Mouse (Mus musculus) megakaryocyte, embryonic 14.5 days (primary cell): ENCODE measurements around the gene R3hdm4. TPM values are rescaled to one million over a fixed set of nuclear protein-coding genes. Genes with fewer than 3 reads are reported as not detected.
A peak's percentile ranks its signal among the peaks of the same experiment; 100 is the strongest.

Experiments used
- H3K27me3 ChIP-seq: replicated peaks from 2 replicates; pipeline ENCODE3; 2012; ENCODE audit warnings: inconsistent platforms
- H3K36me3 ChIP-seq: replicated peaks from 2 replicates; pipeline ENCODE3; 2012; ENCODE audit warnings: low read length, inconsistent platforms, mixed read lengths
- H3K4me1 ChIP-seq: 2 replicates; pipeline ENCODE4 v1.6.1; 2012; ENCODE audit warnings: inconsistent platforms
- H3K4me3 ChIP-seq: replicated peaks from 2 replicates; pipeline ENCODE3; 2012; ENCODE audit warnings: moderate library complexity, mild to moderate bottlenecking, inconsistent platforms
- H3K9me3 ChIP-seq: 2 replicates; pipeline ENCODE4 v1.6.1; 2012; ENCODE audit warnings: inconsistent platforms
- FLI1 ChIP-seq: IDR thresholded peaks from 2 replicates; pipeline ENCODE4 v1.6.1; 2012; ENCODE audit warnings: low read length, inconsistent platforms, mixed read lengths
- GATA1 ChIP-seq: IDR thresholded peaks from 3 replicates; pipeline ENCODE4 v1.6.1; 2012; ENCODE audit warnings: mixed read lengths, low read length, inconsistent platforms, borderline replicate concordance
- polyA plus RNA-seq: library from polyadenylated mRNA; stranded (reverse); fragments of >175 nt; gene quantifications from 2 replicates; pipeline ENCODE4 v1.2.3, GENCODE M21; 2012; ENCODE audit warnings: low replicate concordance; ENCODE audit not compliant: insufficient read depth

Gene R3hdm4
- polyA plus RNA-seq, 1 experiment = 597 TPM

DNA sequence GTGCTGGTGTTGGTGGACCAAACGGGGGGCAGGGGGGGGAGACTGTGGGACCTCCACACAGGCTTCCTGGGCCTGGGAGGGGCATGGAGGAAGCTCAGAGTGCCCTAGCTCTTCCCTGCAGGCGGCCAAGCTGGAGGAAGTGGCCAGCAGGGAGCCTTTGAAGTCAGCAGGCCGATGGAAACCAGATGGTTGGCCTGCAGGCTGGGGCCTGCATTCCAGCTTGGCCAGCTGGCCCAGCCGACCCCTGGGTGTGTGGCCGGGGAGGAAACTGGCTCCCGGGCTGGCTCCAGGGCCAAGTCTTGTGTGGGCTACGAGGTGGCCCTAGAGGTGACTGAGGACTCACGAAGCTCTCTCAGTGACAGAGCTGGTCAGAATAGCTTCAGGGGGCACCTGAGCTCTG is 11.7 kb upstream of the R3hdm4 start:
- peaks cover 91% of the 10 kb centered on the region for H3K4me1 ChIP-seq
- TF ChIP-seq FLI1 (no peak), GATA1 (no peak)
- no peaks in the 10 kb centered on the region for H3K27me3 ChIP-seq
- H3K9me3 ChIP-seq = no peaks in the 10 kb centered on the region
- peaks cover 82% of the 10 kb centered on the region for H3K36me3 ChIP-seq
- H3K4me3 ChIP-seq = no peak overlapping the region

GRCm38 (mm10) chr10:79931797-79932196 is 10.8 kb upstream of the R3hdm4 start:
- Histone ChIP-seq H3K4me3 (no peak overlapping the region), H3K27me3 (no peaks in the 10 kb centered on the region), H3K36me3 (peaks cover 73% of the 10 kb centered on the region), H3K4me1 (peaks cover 82% of the 10 kb centered on the region), H3K9me3 (no peaks in the 10 kb centered on the region)
- TF ChIP-seq FLI1 (no peak), GATA1 (no peak)

GRCm38 (mm10) chr10:79930826-79931186 is 9.8 kb upstream of the R3hdm4 start:
- H3K27me3 ChIP-seq = no peaks in the 10 kb centered on the region
- no peaks in the 10 kb centered on the region for H3K9me3 ChIP-seq
- H3K36me3 ChIP-seq = peaks cover 63% of the 10 kb centered on the region
- H3K4me3 ChIP-seq = peak overlapping the region; percentile 56
- no peak for TF ChIP-seq GATA1
- H3K4me1 ChIP-seq = peaks cover 79% of the 10 kb centered on the region

- H3K4me3 ChIP-seq = peak overlapping the region; percentile 95
- peaks cover 57% of the 10 kb centered on the region for H3K36me3 ChIP-seq
- H3K4me1 ChIP-seq = peaks cover 79% of the 10 kb centered on the region
- no peaks in the 10 kb centered on the region for H3K27me3 ChIP-seq
- TF ChIP-seq GATA1 (no peak), FLI1 (no peak)
- H3K9me3 ChIP-seq = no peaks in the 10 kb centered on the region
Observed at GRCm38 (mm10) chr10:79929967-79930825, 9.2 kb upstream of the R3hdm4 start.

GRCm38 (mm10) chr10:79928907-79929701 is 8.1 kb upstream of the R3hdm4 start:
- Histone ChIP-seq H3K36me3 (peaks cover 46% of the 10 kb centered on the region), H3K4me3 (peak overlapping the region; percentile 95), H3K4me1 (peaks cover 76% of the 10 kb centered on the region), H3K27me3 (no peaks in the 10 kb centered on the region), H3K9me3 (no peaks in the 10 kb centered on the region)
- TF ChIP-seq FLI1 = no peak
- TF ChIP-seq GATA1 = no peak

DNA sequence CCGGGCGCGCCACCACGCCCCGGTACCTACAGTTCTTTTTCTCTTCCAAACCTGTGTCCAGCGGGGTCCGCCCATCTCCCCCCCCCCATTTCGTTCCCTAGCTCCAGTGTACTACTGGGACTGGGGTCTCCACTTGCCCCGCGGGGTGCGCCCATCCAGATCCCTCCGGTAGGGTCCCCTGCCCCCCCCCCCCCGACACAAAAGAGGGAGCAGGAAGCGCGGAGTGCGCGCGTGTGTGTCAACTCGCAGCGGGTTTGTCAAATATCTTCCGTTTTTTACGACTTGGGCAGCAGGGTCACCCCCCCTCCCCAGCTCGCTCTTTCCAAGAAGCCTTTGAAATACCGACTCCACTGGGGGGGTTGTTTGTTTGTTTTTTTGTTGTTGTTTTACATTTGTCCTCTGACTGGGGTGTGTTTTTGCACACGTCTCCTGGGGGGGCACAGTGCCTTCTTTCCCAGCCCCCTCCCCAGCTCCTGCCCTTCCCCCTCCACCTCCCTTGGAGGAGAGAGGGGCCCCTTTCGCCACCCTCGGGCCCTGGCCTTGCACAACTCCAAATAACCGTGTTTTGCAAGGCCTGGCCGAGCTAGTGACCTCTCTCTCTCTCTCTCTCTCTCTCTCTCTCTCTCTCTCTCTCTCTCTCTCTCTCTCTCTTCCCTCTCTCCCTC is 7.2 kb upstream of the R3hdm4 start:
- no peak for TF ChIP-seq GATA1
- TF ChIP-seq FLI1 = no peak
- Histone ChIP-seq H3K27me3 (no peaks in the 10 kb centered on the region), H3K4me1 (peaks cover 76% of the 10 kb centered on the region), H3K4me3 (peak overlapping the region; percentile 95), H3K9me3 (no peaks in the 10 kb centered on the region), H3K36me3 (peaks cover 37% of the 10 kb centered on the region)

GRCm38 (mm10) chr10:79927324-79928029 is 6.5 kb upstream of the R3hdm4 start:
- Histone ChIP-seq H3K4me3 (peak overlapping the region; percentile 95), H3K4me1 (peaks cover 76% of the 10 kb centered on the region), H3K27me3 (no peaks in the 10 kb centered on the region), H3K36me3 (peaks cover 35% of the 10 kb centered on the region), H3K9me3 (no peaks in the 10 kb centered on the region)
- TF ChIP-seq GATA1 (no peak), FLI1 (no peak)

DNA sequence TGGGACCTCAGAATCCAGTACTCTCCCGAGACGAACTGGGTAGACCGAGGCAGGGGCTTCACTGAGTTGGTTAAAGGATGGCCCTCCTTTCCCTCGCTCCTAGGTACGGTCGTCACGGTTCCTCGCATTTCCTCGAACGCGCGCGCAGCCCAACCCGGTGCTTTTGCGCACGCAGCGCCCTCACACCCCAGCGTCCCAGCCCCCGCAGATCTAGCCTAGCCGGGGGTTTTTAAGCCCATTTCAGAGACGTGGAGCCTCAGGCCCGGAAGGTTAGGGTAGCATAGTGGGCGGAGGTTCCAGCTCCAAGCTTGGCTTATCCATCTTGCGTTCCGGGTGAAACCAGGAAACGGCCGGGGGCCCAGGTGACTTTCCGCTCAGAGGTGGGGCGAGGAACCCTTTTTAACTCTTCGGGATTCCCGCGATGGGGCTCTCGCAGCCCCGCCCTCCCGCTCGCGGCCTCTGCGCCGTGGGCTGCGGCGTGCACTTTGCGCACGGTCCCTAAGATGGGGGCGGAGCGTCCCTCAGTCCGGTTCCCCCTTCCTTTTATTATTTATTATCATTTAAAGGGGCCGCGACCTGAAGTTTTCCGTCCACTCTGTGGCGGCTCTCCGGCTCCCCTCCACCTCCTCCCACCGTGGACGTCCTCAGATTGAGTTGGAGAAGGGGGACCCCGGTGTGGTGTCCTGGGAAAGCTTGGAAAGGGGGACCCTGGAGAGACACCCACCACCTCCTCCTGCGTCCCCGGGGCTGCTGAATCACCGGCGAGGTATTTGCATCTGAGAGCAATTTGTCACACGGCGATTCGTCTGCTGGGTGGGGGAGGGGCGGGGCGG is 5.7 kb upstream of the R3hdm4 start, which contains the start of gene Arid3a:
TSS of gene Arid3a (plus strand) at position 553 of the 833 bp plus-strand sequence.
- TF ChIP-seq FLI1 (no peak), GATA1 (no peak)
- peak within 1 kb of the TSS; percentile 95 for H3K4me3 ChIP-seq
- H3K27me3 ChIP-seq = peaks cover under 1% of the 10 kb centered on the region
- H3K9me3 ChIP-seq = 0 out of 2 replicates have a peak, but pooled peaks cover under 1% of the 10 kb centered on the region
- H3K4me1 ChIP-seq = peaks cover 73% of the 10 kb centered on the region
- peaks cover 34% of the 10 kb centered on the region for H3K36me3 ChIP-seq
